Mouse (Mus musculus): ENCODE data around the gene Gphn.

Gene Gphn

GRCm38 (mm10) chr12:78717783-78718182 lies 491.6 kb downstream of the Gphn start:
- DNase-seq (ENCODE audit: low read depth, low spot score): no peak

- DNase-seq (ENCODE audit: low read depth, low spot score): no peak
Observed at GRCm38 (mm10) chr12:78727723-78728122, 501.5 kb downstream of the Gphn start.
